Mouse (Mus musculus) cerebellum, postnatal 10 days (tissue): Measurements from ENCODE around the gene Gm38100.

Experiments used
- DNase-seq, 2 experiments: peaks; one replicate each; pipeline ENCODE4 v3.0.0; 2021; ENCODE audit warnings: mixed read lengths in 2 of 2

Gene Gm38100

DNA sequence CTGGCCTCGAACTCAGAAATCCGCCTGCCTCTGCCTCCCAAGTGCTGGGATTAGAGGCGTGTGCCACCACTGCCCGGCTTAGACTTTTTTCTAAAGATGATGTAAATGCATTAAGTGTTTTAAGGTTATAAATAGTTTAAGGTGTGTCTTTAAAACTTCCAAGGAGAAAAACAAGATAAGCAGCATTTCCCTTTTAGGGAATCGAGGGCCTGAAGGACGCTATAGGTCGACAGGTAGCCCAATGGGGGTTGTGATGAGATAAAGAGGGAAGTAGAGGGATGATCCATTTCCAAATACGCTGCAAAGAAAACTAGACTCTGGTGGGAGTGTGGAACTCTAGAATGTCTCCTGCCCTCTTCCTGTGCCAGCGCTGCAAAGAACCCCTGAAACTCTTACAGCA lies at the start of gene Gm38100:
TSS of gene Gm38100 (plus strand) at position 301 of the 400 bp plus-strand sequence.
- DNase-seq: no peak

DNA sequence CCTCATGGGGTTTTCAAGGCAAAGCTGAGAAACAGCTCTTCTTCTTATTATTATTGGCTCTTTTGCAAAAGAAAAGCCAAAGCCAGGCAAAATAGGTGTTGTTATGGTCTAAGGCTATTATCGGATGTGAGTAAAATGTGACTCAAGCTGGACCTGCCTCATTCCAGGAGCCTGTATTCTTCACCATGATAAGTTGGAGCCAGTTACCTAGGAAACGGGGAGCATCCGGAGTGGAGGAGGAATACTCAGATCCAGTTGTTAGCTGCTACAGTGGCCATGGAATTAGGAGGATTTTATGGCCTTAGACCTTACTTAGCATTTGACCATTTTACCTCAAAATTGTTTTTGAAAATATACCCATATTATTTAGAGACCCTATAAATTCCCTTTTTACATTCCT lies 49.4 kb upstream of the Gm38100 start:
- no peak for DNase-seq

DNA sequence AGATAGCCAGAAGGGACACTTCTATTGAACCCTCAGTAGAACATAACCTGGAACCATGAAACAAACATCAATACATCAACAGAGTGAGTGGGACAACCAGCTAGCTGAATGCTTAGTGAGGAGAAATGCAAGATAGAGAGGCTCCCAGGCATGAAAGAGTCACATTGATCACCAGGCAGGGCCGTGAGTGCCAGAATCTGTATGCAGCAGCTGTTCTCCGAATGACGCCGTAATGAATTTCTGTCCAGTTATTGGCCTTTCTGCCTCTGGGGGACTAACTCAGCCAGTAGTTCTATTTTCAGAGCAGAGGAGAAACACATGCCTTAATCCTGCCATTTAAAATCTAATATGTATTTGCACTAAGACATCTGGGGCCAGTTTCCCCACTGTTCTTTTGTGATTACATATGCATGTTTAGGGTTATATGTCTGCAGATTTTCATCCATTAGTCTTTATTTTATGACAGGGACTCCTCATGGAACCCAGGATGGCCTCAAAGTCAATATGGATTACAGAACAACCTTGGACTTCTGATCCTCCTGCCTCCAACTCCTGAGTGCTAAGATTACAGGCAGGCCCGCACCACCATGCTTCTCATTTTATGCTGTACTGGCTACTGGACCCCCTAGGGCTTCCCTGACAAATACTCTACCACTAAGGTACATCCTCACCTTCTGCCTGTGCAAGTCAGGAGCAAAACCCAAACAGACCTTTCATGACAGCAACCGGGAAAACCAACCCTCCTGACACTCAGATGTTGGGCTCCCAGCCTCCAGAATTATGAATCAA lies 47.9 kb upstream of the Gm38100 start:
- peak; percentile 6 to 27 for DNase-seq

DNA sequence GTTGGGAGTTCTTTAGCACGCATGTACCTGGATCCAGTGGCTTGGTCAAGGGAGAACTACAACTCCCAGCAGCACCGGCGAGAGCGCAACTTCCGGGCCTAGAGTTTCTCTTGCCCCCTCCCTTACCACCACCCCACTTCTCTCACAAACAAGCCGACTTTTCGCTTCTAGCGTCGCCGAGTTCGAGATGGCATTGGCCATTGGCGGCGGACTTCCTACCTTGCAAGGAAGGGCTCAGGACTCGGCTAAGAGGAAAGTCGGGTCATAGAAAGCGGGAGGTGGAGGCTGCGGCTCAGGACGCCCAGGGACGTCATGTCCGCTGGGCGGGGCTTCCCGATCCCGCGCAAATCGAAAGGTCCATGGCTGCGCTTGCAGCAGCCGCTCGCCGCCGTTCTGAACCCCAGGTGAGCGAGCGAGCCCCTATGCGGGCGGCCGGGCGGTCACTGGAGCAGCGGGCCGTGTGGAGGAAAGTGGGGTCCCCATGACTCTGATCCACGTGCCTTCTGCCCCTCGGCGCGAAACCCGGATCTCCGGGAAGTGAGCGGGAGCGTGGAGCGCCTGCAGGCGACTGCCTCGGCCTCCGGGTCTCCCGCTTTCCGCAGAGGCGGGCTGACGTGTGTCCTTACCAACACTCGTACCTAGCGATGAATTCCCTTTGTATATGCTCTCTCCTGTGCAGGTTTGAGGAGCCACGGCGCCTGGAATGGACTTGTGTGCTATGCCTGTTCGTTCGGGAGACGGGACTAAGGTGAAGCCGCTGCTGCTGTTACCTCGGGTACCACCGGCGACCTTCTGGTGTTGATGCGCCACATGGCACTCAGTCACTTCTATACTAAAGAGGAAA lies 39.5 kb upstream of the Gm38100 start, which contains the start of gene Exo1:
TSS of gene Exo1 (plus strand) at position 129 of the 844 bp plus-strand sequence.
- DNase-seq: peak; percentile 92

DNA sequence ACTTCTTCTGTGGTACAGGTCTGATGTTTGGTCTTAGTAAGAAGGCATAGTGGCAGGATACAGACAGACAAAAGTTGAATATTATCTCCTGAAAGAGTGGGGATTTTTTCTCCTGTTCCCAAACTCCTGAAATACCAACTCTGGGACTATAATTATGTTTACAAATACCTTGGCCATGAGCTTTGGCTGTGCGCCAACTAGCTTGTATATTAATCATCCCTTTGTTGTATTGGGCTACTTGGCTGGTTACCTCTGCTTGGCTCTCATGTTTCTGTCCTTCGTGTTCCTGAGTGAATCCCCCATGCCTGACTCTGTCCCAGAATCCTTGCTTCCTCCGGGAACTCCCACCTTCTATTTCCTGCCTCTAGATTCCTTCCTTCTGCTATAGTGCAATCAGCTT lies 36.7 kb upstream of the Gm38100 start:
- DNase-seq: peak; percentile 7 to 9

DNA sequence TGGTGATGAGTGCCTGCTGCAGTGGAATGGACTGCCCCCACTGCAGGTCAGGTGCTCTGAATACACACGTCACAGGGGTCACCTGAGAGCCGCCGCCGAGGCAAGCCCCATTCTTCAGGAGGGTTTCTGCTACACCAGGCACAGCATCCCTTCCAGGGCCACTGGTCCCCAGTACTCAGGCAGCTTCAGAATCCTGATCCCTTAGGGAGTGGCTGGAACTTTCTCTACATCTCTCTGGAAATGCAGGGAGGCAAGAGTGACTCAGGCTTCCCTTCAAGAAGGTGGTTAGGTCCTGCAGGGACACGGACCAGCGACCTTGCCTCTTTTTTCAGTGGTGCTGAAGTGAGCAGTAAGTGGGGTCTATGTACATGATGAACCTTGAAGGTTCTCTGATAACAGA lies 26.9 kb upstream of the Gm38100 start:
- no peak for DNase-seq

DNA sequence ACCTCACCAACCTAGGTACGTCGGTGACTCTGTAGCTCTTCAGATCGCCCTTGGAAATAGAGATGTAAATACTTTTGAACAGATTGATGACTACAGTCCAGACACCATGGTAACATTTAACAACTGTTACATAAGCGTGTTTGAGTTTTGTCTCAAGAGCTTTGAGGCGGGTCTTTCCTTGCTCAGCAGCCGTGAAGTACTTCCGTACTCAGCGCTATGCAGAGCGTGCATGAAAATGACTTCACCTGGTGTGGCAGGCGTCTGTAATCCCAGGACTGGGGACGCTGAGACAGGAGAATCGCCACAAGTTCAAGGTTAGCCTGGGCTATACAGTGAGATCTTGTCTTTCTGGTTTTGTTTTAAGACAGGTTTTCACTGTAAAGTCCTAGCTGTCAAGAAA lies 26.4 kb upstream of the Gm38100 start:
- DNase-seq: no peak

DNA sequence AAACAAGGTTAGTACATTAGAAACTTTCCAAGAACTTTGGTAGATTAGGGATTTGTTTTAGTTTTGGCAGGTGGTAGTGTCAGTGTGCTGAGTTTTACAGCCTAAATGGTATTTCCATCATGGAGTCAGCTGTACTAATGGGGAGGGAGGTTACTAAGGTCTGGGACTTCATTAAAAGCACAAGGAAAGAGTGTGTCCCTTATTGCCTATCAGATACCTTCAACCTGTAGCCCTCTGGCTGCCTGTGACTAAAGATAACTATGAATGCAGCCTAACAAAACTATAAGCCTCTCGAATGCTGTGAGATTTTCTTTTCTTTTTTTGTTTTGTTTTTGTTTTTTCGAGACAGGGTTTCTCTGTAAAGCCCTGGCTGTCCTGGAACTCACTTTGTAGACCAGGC lies 8.9 kb upstream of the Gm38100 start:
- no peak for DNase-seq

DNA sequence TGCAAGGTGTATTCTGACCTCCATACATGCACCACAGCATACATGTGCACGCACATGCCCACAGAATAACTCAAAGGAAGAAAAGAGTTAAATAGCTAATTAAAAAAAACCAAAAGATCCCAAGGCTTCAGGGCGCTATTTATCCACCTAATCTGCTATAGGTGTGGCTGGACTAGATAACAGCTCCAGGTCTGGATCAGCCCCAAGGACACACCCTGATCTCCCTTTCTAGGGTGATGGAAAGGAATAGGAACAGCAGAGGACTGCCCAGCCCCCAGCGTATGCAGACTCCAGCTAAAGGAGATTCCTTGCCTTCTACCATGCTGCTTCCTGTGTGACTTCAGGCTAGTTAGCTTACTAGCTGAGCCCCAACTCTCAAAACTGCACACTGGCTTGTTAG lies 8.1 kb upstream of the Gm38100 start:
- DNase-seq: no peak

DNA sequence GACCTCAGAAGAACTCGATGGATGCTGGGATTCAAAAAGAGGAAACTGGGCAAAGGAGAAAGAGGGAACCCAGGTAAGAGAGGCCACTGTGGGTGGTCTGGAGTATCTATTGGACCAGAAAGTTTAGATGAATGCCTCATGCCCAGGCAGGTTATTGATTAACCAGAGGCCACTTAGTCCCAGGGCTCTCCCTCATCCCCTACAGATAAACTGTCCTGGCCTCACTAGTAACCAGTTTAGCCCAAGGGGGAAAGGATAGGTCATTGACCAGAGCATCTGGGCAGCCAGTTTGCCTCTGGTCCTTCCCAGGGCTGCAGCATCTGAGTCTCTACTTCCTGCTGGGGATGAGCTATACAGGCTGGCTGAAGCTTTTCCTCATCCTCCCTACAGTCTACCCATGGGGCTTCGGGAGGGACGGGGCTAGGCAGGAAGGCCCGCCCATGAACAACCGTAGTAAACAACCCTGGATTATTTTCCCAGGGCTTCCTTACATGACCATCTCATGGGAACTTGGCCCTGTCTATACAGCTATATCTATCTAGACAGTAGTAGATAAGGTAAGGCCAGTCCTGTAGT lies 6.3 kb upstream of the Gm38100 start:
- DNase-seq: no peak

DNA sequence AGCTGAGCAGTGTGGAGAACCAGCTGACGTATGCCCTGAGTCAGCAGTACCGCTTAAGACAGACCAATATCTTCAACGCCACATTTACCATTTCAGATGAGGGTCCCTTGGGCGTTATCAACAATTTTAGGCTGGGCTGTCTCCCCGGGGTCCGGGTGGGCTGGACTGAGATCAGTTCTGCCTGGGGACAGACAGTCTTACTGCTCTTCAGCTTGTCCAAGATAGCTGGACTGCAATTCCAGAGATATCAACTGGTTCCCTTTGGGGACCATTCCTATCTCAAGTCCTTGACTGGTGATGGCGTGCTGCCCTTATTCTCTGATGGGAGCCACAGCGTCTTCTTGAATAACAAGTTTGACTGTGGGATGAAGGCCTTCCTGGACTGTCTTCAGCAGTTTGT lies 962 bp downstream of the Gm38100 start:
- no peak for DNase-seq

DNA sequence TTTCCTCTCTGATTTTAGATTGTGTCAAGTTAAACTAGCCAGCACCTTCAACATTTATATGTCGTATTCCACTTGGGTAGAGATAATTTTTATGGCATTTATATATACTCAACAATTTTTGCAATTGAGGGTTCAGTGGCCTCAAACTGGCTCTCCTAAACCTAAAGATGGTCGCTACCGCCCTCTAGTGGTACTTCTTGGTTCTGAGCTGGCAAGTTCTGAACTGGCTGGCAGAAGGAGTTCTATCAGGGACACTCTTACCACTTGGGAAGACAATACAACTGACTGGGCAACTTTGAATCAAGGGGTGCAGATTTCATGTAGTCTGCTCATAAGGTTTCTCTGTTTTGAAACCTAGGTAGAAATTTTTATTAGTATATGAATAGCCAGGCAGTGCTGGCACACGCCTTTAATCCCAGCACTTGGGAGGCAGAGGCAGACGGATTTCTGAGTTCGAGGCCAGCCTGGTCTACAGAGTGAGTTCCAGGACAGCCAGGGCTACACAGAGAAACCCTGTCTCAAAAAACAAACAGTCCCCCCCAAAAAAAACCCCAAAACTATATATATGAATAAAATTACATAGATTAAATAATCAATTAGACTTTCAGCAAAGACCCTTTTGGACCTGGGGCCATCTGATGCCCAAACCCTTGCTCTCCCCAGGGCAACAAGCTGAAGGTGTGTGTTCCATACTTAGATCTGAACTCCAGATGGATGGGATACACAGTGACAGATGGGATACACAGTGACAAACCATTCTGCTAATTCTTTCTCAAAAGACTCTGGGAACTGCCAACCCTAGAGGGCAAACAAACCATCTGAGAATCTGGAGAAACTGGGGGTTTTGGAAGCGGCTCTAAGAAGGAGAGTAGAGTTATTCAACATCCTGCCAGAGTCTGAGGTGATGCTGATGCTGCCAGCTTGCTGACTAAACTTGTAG lies 4.0 kb downstream of the Gm38100 start:
- DNase-seq: peak; percentile 86 to 89

DNA sequence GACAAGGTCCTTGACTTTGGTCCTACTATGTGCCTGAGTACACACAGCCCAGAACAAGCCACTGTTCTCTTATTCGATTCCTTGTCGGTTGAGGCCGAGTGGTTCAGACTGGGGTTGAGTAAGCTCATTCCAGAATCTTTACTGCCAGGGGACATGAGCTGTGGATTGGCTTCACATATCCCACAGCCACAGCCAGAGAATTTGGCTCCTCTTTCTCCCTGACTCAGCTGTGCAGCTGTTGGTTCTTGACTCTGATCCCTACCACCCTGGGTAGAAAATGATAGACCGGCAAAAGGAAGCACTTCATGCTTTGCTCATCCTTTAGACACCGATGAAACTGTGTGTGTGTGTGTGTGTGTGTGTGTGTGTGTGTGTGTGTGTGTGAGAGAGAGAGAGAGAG lies 11.3 kb downstream of the Gm38100 start:
- no peak for DNase-seq

DNA sequence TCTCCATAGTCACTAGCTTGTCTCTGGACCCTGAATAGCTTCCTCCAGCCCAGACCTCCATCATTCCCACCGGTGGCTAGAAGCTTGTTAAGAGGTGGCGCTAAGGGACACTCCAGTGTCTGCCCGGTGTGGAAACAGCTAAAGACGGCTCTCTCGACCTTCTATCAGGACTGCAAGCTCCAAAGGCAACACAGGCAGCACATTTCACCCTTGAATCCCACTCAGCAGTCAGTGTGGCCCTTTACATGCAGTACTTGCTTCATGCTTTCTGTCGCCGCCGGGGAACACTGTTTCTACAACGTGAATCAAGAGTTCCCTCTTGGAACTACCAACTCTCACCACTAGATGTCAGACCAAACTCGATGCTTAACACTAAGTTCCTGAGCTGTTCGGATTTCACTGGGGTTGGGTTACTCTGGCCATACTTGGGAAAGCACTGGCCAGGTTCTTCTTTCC lies 16.2 kb downstream of the Gm38100 start:
- peak; percentile 92 to 96 for DNase-seq

DNA sequence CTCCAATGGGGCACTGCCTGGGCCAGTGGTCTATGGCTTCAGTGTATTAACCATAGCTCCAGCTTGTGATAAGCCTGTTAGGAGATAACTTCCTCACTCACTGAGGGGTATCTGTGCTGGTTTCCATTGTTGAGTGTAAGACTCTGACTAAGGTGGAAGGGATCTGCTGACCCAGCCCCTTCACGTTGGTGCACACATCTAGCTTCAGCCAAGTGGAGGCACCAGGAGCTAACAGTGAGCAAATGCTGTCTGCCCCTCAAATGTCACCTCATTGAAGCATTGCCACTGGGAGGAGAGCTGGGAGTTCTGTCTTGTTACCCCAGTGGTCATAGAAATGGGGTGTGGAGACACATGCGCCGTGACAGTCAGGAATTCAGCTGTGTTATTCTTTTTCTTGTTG lies 18.6 kb downstream of the Gm38100 start:
- DNase-seq: no peak

DNA sequence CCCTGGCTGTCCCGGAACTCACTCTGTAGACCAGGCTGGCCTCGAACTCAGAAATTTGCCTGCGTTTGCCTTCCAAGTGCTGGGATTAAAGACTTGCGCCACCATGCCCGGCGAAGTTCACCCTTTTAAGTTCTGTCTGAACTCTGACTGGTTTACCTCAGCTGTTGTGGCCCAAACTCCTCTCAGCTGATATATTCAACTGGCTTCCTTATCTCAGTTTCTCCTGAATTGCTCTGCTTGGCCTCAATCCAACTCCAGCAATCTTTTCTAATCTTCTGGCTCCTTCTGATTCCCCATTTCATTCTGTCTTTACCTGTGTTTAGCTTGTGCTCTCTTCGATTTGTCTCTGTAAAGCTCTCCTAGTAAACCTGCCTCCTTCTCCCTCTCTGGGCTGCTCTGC lies 23.0 kb downstream of the Gm38100 start:
- DNase-seq: no peak

DNA sequence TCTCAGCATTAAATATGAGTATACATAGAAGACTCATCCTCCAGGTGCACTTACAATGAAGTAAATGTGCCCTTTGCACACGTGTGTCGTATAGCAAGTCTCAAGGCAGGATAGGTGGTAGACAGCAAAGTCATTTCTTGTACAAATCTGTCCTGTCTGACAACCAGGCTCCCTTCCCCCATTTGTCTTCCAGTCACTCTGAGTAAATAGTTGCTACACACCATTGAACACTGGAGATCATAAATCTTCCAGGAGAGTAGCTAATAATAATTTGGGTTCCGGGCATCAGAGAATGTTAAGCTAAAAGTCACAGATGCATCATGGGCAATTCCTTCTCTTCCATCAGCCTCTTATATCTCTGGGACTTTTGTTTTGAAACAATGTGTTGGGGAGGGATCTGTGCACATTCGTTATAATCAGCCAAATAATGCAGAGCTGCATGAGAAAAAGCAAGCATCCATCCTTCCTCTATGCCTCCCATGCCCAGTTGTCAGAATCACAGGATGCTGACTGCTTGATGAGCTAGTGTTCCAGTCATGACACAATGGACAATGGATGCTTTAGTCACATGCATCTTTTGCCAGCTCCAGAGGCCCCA lies 26.7 kb downstream of the Gm38100 start:
- no peak for DNase-seq

DNA sequence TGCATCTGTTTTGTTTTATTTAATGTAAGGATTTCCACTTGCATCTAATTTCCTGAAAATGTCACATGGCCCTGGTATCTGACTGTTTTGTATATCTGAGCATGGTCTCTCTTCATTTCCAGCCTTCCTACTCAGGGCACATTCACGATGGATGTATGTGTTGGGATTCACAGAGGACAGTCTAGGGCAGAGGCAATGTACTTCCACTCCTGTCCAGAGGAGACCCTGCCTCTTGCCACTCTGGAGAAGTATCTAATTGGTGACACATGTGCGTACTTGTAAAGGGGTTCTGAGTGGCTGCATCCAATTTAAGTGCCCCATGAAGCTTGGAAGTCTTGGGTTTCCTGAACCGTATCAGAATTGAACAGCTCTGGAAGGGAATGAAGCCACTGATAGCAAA lies 30.3 kb downstream of the Gm38100 start:
- DNase-seq: no peak

DNA sequence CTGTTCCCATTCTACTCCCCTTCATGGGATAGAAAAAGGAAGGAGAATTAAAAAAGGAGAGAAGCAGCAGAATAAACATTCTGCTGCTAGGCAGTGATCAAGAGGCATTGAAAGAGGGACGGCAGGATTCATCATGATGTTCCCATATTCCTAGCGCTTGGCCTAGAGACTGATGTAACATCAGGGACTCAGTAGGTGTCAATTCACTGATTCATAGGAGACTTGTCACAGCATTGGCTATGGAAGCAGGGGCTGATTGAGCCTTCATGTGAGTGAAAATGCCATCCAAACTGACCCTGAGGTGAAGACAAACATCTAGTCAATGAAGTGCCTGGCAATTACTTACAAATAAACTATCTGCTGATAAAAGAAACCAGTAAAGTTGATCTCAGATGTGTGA lies 30.7 kb downstream of the Gm38100 start:
- no peak for DNase-seq

DNA sequence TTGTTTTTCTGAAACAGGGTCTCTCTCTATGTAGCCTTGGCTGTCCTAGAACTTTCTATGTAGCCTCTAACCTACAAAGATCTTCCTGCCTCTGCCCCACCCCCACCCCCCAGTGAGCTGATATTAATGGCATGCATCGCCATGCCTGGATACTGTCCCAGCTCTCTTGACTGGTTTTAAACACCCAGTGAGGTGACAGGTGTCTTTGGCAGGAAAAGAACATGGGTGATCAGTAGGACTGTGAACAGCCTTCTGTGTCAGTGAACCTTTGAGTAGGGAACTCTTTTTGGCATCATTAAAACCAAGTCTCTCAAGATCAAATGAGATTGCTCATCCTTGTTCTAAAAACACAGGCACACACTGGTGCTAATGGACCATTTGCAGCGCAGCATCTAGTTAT lies 41.7 kb downstream of the Gm38100 start:
- peak in 1 of 2 experiments; percentile 23 for DNase-seq

DNA sequence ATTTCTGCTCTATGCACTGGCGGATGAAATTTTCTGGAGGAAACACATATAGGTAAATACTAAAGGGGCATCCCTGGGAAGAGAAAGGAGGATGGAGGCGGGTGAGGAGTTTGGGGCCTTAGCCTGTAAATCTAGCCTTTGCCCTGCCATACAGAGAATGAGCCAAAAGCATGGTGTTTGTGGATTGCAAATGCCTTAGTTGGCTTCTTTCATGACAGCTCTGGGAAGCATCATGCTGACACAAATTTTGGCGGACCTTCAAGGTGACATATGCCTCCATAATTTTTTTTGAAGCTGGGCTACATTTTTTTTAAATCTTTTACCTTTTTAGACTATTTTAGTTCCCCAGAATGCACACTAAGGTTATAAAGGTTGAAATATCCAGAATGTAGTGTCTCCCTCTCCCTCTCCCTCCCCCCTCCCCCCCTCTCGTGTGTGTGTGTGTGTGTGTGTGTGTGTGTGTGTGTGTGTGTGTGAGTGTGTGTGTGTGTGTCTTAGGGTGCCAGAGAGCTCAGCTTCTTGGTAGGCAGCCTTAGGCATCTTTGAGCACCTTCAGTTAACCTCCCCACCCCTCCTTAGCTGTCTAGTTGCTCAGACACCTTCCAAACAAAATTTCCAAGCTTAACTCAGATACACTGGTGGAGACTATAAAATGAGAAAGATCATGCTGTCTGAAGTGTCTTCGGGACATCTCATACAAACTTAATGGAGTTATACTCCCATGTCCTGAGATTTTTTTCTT lies 47.0 kb downstream of the Gm38100 start:
- peak; percentile 81 to 85 for DNase-seq
